Mouse (Mus musculus) 3134 (cell line): ENCODE data around the gene Mrpl33.
"Not testable (repeated sequence)": the region's sequence is repeated elsewhere in the genome, so short reads cannot be mapped to it uniquely, and the experiment has no call there.

Experiments
- DNase-seq: peaks from one replicate; pipeline ENCODE4 v3.0.0-alpha.2; 2011; ENCODE audit warnings: low spot score; ENCODE audit not compliant: insufficient read length; ENCODE audit errors: extremely low read depth

Mrpl33 gene

DNA sequence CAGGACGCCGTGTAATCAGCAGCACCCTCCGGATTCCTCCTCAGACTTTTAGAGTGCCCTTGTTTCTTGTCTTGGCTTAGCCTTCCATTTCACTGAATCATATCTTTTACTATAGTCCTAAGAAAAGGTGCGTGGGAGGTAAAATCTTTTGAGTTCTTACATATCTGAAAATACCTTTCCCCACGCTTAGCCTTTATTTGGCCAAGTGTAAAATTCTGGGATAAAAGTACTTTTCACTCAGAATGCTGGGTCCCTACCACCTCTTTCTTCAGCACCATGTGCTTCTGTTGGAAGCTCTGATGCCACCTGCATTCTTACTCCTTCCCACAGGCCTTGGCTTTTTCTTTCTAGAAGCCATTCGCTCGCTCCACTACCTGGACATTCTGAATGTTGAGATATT is 5.6 kb upstream of the Mrpl33 start:
- no peak for DNase-seq

- no peak for DNase-seq
Observed at GRCm38 (mm10) chr5:31595868-31596267, 867 bp upstream of the Mrpl33 start.

DNA sequence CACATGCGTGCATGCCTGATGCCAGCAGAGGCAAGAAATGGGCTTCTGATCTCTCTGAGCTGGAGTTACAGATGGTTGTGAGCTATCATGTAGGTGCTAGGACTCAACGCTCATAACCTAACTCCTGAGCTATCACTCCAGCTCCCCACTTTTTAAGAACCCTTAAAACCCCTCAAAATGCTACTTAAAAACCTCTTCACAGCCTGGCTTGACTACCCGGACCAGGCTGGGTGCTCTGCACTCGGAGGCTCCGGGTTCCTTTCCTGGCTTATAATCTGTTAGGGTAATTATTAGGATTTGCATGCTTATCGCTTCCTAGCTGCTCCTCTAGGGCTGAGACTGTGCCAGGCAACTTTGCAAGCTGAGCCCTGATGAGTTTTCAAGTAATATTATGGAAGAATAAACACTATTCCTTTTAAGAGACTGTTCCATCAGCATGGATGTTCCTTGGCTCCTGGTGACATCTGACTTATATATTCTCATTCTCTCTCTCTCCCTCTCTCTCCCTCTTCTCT is 752 bp downstream of the Mrpl33 start:
- no peak for DNase-seq

DNA sequence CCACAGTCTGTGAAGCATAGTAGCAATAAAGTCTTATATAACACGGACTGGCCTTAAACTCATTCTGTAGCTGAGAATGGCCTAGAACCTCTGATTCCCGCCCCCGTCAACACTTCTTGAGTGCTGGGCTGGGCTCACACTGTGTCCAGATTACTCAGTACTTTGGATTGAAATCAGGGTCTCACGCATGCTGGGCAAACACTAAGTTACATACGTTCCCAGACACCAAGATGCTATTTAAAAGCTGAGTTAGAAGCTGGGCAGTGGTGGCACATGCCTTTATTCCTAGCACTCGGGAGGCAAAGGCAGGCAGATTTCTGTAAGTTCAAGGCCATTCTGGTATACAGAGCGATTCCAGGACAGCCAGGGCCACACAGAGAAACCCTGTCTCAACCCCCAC is 1.4 kb downstream of the Mrpl33 start:
- DNase-seq: no peak

DNA sequence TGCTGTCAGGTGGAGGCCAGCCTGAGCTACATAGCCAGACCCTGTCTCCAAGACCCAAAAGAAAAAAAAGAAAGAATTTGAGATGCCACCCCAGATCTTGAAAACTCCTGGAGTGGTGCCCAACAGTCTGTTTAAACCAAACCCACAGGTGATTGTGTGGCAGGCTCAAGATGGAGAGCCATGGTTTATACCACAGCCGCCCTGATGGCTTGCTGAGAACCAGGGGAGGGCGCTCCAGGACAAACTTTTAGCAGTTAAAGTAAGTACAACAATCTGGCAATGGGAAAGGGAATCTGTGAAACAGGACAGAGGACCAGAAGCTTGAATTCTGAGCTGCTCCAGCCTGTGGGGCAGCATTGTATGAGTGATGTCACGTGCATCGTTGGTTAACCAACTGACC is 1.8 kb downstream of the Mrpl33 start:
- peak; percentile 44 for DNase-seq

DNA sequence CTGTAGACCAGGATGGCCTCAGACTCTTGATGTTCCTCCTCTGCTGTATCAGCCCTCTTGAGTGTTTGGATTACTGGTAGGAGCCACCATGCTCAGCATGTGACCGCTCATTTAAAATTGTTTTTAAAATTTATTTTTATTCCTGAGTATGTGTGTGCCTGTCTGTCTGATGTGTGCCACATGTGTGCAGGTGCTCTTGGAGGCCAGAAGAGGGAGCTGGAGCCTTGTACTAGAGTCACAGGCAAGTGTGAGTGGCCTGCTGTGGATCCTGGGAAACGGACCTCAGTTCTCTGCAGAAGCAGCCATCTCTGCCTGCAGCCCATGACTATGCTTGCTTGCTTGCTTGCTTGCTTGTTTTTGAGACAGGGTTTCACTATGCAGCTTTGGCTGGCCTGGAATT is 2.4 kb downstream of the Mrpl33 start:
- DNase-seq: peak; percentile 35

GRCm38 (mm10) chr5:31601162-31601722 is 4.5 kb downstream of the Mrpl33 start:
- DNase-seq: no peak

- DNase-seq: peak; percentile 85
Observed at GRCm38 (mm10) chr5:31602377-31602776, 5.6 kb downstream of the Mrpl33 start.

DNA sequence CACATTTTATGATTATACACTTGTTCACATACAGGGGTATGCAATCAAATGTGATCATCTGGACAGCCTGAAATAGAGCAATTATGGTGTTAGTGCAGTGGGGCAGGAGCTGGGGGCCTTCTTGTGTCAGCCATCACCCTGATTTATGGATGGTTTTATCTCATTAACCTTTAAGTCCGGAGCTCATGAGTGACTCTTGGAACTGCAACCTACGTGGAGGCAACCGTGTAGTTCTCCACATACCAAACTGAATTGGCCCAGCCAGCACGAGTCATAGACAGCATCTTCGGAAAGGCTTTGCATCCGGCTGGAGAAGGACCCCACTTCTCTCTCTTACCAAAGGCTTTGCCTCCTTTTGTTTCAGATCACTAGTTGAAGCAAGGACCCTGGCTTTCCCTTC is 7.0 kb downstream of the Mrpl33 start:
- DNase-seq: no peak

GRCm38 (mm10) chr5:31606151-31606550 is 9.4 kb downstream of the Mrpl33 start:
- peak; percentile 92 for DNase-seq

- no peak for DNase-seq
Observed at GRCm38 (mm10) chr5:31610376-31611086, 13.8 kb downstream of the Mrpl33 start.

DNA sequence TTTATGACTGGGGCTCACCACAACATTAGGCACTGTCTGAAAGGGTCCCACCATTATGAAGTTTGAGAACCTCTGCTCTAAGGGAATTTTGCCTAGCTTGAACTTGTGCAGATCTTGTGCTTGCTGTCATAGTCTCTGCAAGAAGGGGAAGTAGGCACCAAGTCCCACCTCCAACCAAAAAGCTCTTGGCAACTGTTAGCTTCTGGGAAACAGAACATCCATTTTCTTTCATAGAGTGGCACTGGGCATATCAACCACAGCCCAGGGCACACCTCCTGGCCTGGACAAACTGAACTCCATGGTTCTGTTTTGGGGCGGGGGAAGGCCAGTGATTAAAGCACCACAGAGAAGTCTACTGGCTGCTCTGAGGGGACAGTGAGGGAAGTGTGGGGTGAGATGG is 14.5 kb downstream of the Mrpl33 start:
- no peak for DNase-seq

DNA sequence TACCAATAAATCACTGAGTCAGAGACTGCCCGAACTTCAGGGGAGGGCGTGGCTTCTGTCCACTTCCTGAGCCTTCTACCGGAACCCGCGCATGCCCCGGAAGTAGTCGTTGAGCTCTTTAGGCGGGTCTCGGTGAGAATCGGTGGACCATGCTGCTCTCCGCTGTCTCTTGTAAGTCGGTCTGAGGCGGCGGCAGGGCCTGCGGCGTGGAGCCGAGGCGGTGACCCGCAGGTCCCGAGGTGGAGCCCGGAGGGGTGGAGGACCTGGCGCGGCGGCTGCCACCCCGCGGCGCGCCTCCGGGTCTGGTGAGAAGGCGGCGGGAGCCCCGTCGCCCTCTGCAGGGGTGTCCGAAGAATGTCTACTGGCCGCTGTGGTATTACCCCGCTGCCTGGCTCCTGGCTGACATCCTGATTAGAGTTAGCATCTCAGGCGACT is 17.1 kb downstream of the Mrpl33 start:
- DNase-seq: peak; percentile 83

GRCm38 (mm10) chr5:31614339-31615025 is 17.7 kb downstream of the Mrpl33 start:
- DNase-seq: no peak

- DNase-seq: peak; percentile 58
Observed at GRCm38 (mm10) chr5:31620326-31620725, 23.6 kb downstream of the Mrpl33 start.

DNA sequence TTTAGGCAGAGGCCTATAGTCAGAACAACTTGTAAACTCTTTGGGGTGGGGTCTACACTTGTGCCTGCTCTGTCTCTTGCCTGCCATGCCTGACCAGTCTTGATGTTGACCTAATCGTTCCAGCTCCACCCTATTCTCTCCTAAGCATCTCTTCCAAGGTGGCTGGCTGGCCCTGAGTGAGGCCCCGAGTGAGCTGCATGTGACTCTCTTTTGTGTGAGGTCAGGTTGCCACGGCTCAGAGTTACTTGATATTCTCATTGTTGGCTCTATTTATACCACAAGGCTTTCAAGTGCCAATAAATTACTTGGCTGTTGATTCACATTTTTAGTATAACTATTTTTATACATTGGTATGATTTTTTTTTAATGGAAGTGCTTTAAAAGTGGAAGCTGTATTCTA is 30.4 kb downstream of the Mrpl33 start:
- DNase-seq: peak; percentile 51

- no peak for DNase-seq
Observed at GRCm38 (mm10) chr5:31627562-31628526, 31.1 kb downstream of the Mrpl33 start.

- peak; percentile 32 for DNase-seq
Observed at GRCm38 (mm10) chr5:31628555-31628954, 31.8 kb downstream of the Mrpl33 start.

DNA sequence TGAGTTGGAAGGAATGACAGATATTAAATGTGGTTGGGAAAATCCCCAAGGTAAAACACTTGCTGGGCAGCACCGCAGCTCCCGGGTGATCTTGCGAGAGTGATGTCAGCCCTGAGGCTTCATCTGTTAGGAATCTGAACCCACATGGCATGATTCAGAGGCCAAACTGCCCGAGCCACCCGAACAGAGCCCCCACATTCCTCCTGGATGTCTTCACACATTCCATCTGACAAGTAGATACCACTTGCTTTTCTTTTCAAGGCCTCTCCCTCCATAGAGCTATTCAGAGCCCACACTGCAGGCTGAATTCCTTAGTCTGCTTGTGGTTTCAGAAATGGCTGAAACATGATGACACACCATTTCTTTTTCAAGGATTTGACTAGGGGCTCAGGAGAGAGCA is 33.3 kb downstream of the Mrpl33 start:
- peak; percentile 94 for DNase-seq

DNA sequence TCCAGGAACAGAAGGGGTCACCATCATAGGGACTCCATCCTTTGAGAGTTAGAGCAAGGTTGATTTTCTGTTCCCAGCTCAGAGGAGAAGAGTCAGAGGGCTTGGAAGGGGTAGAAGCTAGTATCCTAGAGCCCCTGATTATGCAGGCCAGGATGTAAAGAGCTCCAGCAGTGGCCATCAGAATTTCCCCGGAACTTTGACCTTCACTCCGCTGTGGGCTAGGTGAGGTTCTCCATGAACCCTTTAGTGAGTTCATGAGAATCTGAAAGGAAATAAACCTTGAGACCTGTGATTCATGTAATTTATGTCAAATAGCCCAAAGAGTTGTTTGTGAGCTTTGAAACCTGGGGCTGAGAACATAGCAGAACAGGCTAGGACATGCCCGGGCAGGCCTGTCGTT is 34.4 kb downstream of the Mrpl33 start:
- DNase-seq: not testable (repeated sequence)

DNA sequence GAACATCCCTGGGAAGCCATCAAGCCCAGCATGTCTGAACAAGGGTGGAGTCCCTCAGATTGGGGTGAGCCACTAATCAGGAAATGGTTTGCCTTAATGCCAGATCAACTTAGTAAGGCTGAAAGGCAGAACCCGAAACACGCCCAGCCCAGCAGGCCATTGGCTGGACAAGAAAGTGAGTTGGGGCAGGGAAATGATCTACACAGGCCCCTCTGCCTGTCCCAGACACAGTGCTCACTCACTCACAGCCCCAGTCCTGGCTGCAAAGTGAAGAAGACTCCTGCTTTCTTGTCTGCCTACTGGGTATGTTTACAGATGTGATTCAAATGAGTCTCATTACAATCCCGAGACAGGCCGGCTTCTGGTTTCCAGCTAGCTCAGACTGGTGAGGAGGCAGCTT is 37.4 kb downstream of the Mrpl33 start:
- DNase-seq: no peak
